Mouse (Mus musculus) limb, embryonic 12.5 days (tissue): ENCODE data around the gene Meis1. TPM values are rescaled to one million over a fixed set of nuclear protein-coding genes. Genes with fewer than 3 reads are reported as not detected.

Source experiments
- ATAC-seq: fragments of 200-750 bp; cut with Nextera tagmentation; 2 replicates; pipeline ENCODE4 v1.8.0; 2017; ENCODE audit warnings: low read depth, moderate TSS enrichment; ENCODE audit not compliant: insufficient number of reproducible peaks, insufficient read depth, low FRiP score, low TSS enrichment
- H3K27ac ChIP-seq: fragments of 300-500 bp; sonication (generic); 2 replicates; pipeline ENCODE4 v1.5.1; 2016; ENCODE audit warnings: mild to moderate bottlenecking, moderate library complexity
- H3K27me3 ChIP-seq: fragments of 300-500 bp; sonication (generic); 2 replicates; pipeline ENCODE4 v1.6.1; 2016; ENCODE audit warnings: mild to moderate bottlenecking, moderate library complexity
- H3K36me3 ChIP-seq: fragments of 300-500 bp; sonication (generic); 2 replicates; pipeline ENCODE4 v1.6.1; 2016; ENCODE audit warnings: mild to moderate bottlenecking, moderate library complexity
- H3K4me1 ChIP-seq: fragments of 300-500 bp; sonication (generic); replicated peaks from 2 replicates; pipeline ENCODE4 v1.6.1; 2016
- H3K4me2 ChIP-seq: fragments of 300-500 bp; sonication (generic); 2 replicates; pipeline ENCODE4 v1.6.1; 2016; ENCODE audit warnings: mild to moderate bottlenecking, moderate library complexity
- H3K4me3 ChIP-seq: fragments of 300-500 bp; sonication (generic); replicated peaks from 2 replicates; pipeline ENCODE4 v1.5.1; 2016; ENCODE audit warnings: mild to moderate bottlenecking
- H3K9ac ChIP-seq: fragments of 300-500 bp; sonication (generic); replicated peaks from 2 replicates; pipeline ENCODE4 v1.6.1; 2016; ENCODE audit warnings: mild to moderate bottlenecking, moderate library complexity
- H3K9me3 ChIP-seq: fragments of 300-500 bp; sonication (generic); 2 replicates; pipeline ENCODE4 v1.6.1; 2016; ENCODE audit warnings: mild to moderate bottlenecking, moderate library complexity
- WGBS: fragments of 180-500 bp; shearing (Covaris S2); methylation state at CpG from one replicate; pipeline ENCODE4 v1.1.7; 2016; 5-methylcytosine and 5-hydroxymethylcytosine counted together
- polyA plus RNA-seq: library from polyadenylated mRNA; unstranded; fragments of >200 nt; fragmentation: Nextera tagmentation; extraction: Ambion mirVana; gene quantifications from 2 replicates; pipeline ENCODE4 v1.2.1, GENCODE M21; 2016

The Meis1 gene
- polyA plus RNA-seq, 1 experiment from 2014 or later = 35.1 TPM

DNA sequence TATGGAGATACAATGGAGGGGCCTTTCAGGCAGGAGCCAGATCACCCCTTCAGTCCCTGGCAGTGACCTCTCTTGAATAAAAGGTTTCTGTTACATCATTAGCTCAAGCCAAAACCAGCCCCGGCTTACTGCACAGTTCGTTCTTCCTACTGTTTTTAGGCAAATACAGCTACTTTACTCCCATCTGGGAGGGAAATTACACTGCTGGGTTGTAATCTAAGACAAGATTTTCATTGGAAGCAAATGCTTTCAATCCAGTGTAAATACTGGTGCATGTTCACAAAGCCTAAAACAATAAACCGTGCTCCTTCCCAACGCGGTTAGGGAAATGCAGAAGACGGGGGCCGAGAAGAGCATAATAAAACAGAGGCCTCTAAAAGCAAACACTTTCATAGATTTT lies 74.6 kb downstream of the Meis1 start:
- no peak overlapping the region for H3K27ac ChIP-seq
- peaks cover 33% of the 10 kb centered on the region for H3K4me1 ChIP-seq
- no peaks in the 10 kb centered on the region for H3K9me3 ChIP-seq
- no peak overlapping the region for H3K4me2 ChIP-seq
- peaks cover 34% of the 10 kb centered on the region for H3K27me3 ChIP-seq
- H3K4me3 ChIP-seq = no peak overlapping the region
- 21% methylated on average over 7 of the region's 7 CpGs for WGBS
- no peaks in the 10 kb centered on the region for H3K36me3 ChIP-seq
- H3K9ac ChIP-seq = no peak overlapping the region
- no peak for ATAC-seq

DNA sequence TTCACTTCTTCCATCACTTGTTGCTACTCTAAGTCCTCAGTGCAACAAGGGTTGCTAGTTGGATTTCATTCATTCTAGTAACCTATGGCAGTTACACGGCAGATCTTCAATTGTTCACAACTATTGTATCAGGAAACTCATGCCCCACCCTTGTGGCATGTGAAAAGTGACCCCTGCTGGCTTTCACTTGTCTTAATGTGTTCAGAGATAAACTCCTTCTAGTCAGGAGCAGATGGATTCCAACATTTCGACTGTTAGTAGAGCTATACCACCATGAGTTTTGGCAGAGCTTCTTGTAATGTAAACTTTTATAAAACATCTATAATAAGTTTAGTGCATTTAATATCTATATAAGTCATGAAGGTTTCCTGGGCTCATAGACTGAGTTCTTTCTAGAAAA lies 75.8 kb downstream of the Meis1 start:
- Histone ChIP-seq H3K4me1 (peaks cover 33% of the 10 kb centered on the region), H3K9me3 (no peaks in the 10 kb centered on the region), H3K9ac (no peak overlapping the region), H3K4me3 (no peak overlapping the region), H3K27me3 (peaks cover 37% of the 10 kb centered on the region), H3K27ac (no peak overlapping the region), H3K36me3 (no peaks in the 10 kb centered on the region), H3K4me2 (no peak overlapping the region)
- no peak for ATAC-seq
- 89% methylated on average over 2 of the region's 2 CpGs for WGBS

DNA sequence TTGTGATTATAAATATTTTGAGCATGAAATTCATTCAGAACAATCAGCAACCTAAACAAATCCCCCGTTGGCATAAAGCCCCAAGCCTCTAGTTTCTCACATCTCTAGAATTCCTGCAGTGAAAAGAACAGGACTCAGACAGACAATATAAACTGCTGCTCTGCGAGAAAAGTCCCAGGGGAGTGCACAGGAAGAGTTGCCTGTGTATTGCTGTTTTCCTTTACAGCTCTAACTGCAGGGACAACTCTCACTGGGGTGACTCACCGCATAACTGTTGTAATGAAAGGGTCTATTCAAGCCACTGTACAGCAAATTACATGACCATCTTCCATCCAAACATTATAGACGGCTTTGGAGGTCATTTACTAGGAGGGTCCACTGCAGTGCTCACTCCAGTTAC lies 77.9 kb downstream of the Meis1 start:
- Histone ChIP-seq H3K4me1 (peaks cover 30% of the 10 kb centered on the region), H3K27me3 (peaks cover 33% of the 10 kb centered on the region), H3K4me3 (no peak overlapping the region), H3K4me2 (no peak overlapping the region), H3K36me3 (no peaks in the 10 kb centered on the region), H3K9me3 (no peaks in the 10 kb centered on the region), H3K9ac (no peak overlapping the region), H3K27ac (no peak overlapping the region)
- no peak for ATAC-seq
- 38% methylated on average over 4 of the region's 4 CpGs for WGBS

DNA sequence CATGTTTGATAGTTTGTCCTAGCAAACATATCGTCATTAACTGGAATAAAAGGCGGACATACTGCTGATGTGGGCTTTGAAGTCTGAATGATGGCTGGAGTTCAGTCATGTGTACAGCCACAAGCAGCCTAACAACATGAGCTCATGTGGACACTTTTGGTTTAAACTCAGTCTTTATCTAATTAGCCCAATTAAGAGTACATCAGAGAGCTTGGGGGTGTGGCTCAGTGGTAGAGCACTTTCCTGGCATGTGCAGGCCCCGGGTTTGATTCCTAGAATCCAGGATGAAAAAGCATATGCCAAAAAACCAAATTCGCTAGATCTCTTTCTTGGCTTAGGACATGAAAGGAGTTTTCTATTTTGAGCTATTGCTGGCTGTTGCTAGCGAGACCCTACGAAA lies 83.9 kb downstream of the Meis1 start:
- no peaks in the 10 kb centered on the region for H3K36me3 ChIP-seq
- H3K27ac ChIP-seq = no peak overlapping the region
- no peaks in the 10 kb centered on the region for H3K9me3 ChIP-seq
- no peak overlapping the region for H3K9ac ChIP-seq
- H3K27me3 ChIP-seq = peaks cover 60% of the 10 kb centered on the region
- H3K4me3 ChIP-seq = no peak overlapping the region
- 42% methylated on average over 6 of the region's 6 CpGs for WGBS
- no peak overlapping the region for H3K4me2 ChIP-seq
- no peak for ATAC-seq
- peaks cover 14% of the 10 kb centered on the region for H3K4me1 ChIP-seq

DNA sequence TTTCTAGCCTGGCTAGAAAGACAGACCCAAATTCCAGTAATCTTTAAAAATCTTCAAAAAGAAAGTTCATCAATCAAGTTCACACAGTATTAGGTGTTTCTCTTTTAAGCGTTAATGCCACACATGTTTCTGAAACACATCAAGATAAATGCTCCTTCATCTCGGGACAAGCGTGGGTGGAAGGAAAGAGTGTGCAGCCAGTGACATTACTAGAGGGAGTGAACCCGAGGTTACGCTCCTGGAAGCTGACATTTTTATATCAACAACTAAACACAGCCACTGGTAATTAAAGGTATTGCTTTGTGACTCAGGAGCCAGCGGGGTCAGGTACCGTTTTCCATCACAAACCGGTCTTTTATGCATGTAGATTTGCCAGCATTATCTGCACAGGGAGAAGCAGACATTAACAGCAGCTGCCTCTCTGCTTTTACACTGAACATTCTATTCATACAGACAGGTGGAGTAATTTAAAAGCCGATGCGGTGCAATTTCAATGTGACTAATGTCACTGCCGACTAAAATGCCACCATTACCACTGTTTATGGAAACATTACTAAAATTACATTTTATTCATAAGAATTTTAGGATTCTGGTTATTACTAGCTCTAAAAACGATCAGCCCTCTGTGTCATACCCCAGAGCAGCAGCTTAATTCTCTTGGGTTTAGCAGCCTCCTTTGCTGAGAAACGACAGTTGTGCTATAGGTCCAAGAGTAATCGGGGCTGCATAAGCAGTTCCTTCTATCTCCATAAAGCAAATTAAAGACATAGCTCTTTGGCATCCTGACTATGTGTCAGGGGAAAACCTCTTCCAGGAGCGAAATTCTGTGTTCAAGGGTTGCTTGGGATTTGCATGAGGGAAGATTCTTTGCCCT lies 87.5 kb downstream of the Meis1 start:
- Histone ChIP-seq H3K4me2 (peak overlapping the region; percentile 19), H3K9me3 (no peaks in the 10 kb centered on the region), H3K4me1 (peaks cover 14% of the 10 kb centered on the region), H3K36me3 (no peaks in the 10 kb centered on the region), H3K27ac (no peak overlapping the region), H3K9ac (no peak overlapping the region), H3K27me3 (peaks cover 64% of the 10 kb centered on the region), H3K4me3 (no peak overlapping the region)
- 15% methylated on average over 15 of the region's 15 CpGs for WGBS
- no peak for ATAC-seq

DNA sequence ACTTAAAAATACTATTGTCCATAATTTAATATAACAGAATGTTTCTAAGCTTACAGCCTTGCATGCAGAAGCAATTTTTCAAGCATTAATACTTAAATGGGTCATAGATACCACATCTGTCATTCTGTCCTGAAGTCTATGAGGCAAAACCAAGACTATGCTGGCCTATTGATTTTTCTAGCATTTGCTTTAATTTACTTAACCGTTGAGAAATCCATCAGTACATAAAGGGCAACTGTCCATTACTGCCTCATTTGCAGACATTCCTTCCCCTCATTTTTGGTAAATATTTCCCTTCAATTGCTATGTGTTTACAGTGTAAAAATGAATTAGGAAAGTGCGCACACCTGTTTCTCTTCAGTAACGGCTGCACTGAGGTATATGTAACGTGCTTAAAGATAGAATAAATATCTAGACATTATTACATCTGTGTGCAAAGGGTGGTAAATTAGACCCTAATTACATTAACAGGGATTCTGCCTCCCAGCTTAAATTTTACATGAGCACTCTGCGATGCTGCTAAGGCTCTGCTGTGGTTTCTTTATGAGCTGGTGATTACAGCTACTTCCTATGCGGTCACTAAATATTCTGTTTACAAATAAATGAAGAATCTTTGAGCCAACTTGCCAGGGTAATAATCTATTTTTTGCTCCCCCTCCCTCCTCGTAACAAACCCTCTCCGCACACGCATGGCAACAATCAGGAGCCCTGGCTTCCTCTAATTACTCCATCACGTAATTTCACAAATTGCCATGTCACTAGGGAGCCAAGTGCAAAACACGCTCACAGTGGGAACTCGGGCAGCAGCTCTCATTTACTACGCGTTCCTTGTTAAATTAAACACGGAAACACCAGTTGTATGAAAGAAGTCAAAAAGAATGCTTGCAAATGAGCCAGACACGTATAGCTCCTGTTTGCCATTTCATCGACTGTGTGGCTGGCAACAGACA lies 88.7 kb downstream of the Meis1 start:
- no peak for ATAC-seq

DNA sequence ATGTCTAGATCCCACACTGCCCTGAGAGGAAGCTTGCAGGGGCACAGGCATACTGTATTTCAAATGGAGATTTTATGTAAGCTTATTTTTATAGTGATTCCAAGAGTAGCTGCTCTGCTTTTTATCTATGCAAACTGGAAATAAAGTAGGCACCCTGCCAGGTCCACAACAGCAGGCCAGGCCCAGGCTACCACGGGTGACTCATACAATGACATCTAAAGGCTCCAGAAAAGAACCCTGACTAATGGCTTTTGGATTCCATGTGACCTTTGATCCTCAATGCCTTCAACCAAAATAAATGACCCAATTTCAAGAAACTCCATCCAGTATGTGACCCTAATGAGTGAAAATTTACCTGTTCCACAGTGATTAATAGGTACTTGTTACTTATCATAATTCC lies 91.4 kb downstream of the Meis1 start:
- peaks cover 67% of the 10 kb centered on the region for H3K27me3 ChIP-seq
- ATAC-seq = no peak
- 3% methylated on average over 1 of the region's 1 CpGs for WGBS

More for the DNA sequence above, 88.7 kb downstream of the Meis1 start:
- WGBS = 28% methylated on average over 17 of the region's 17 CpGs
- Histone ChIP-seq H3K27me3 (peaks cover 64% of the 10 kb centered on the region), H3K9me3 (no peaks in the 10 kb centered on the region), H3K27ac (no peak overlapping the region), H3K36me3 (no peaks in the 10 kb centered on the region), H3K4me1 (peaks cover 14% of the 10 kb centered on the region), H3K4me3 (no peak overlapping the region), H3K4me2 (peak overlapping the region; percentile 19), H3K9ac (no peak overlapping the region)

DNA sequence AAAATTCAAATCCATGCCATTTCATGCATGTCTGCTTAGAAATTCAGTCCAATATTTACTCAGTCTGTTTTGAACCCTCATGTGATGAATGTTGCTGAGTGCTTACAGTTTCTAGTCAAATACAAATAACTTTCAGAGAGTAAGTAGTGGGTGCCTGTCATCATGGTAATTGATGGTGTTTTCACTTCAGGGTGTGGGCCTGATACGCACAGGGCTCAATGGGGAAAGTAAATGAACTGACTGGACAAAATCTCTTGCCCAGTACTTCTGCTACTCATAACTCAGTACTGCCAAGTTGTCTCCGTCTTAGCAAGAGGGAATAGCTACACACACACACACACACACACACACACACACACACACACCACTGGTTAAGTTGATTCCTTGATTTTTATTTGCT lies 92.0 kb downstream of the Meis1 start:
- peaks cover 66% of the 10 kb centered on the region for H3K27me3 ChIP-seq
- no peak overlapping the region for H3K9ac ChIP-seq
- H3K4me3 ChIP-seq = no peak overlapping the region
- H3K36me3 ChIP-seq = no peaks in the 10 kb centered on the region
- no peak overlapping the region for H3K27ac ChIP-seq
- no peaks in the 10 kb centered on the region for H3K9me3 ChIP-seq
- WGBS = 46% methylated on average over 2 of the region's 2 CpGs
- H3K4me1 ChIP-seq = peaks cover 14% of the 10 kb centered on the region
- H3K4me2 ChIP-seq = no peak overlapping the region
- no peak for ATAC-seq

More for the DNA sequence above, 91.4 kb downstream of the Meis1 start:
- Histone ChIP-seq H3K4me1 (peaks cover 14% of the 10 kb centered on the region), H3K4me2 (no peak overlapping the region), H3K4me3 (no peak overlapping the region), H3K27ac (no peak overlapping the region), H3K36me3 (no peaks in the 10 kb centered on the region), H3K9me3 (no peaks in the 10 kb centered on the region), H3K9ac (no peak overlapping the region)

DNA sequence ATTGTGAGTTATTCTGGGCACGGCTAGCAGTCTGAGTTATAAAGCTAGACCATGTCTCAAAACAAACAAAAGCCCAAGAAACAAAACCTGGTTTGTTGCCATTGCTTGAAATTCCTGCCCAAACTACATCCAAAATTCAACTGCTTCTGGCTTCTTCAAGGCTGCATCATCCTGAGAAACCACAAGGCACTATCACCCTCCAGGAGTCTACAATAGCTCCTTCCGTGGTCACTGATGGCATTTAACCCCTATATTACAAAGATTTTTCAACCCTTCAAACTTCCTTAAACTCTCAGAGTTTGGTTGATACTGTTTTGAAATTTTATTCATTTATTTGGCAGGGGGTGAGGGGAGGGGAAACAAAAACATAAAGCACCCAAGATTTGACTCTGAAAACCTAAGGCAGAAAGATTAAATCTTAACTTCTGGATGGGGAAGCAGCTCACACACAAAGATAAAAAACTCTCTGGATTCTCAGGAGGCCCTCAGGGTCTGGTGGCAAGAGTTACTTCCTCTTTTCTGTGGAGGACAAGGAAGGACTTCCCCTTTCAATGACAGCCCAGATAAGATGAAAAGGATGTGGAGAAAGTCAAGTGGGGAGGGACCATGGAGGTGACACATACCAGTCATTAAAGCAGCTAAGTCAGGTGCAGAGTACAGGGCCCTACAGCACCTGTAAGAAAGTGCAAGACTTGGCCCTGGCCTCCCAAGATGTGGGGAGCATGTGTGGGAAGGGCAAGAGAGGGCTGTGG lies 94.0 kb downstream of the Meis1 start:
- H3K27me3 ChIP-seq = peaks cover 60% of the 10 kb centered on the region

DNA sequence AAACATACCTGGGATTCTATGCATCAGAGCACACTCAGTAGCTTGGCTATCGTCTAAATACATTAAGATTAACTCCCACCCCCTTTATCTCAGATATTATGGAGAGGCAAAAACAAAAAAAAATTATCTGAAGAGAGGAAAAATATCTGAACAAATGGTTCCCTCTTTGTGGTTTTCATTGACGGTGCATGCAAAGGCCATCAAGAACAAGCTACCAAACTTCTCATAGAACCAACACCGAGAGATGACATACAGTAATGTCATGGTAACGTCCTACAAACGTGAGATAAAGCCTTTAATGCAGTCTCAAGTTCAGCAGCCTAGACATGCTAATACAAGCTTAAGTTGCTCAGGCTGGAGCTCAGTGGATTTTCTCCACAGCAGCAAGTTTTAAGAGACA lies 95.5 kb downstream of the Meis1 start:
- no peak for ATAC-seq
- H3K4me1 ChIP-seq = no peaks in the 10 kb centered on the region
- peaks cover 68% of the 10 kb centered on the region for H3K27me3 ChIP-seq
- H3K4me2 ChIP-seq = no peak overlapping the region
- no peaks in the 10 kb centered on the region for H3K36me3 ChIP-seq
- H3K9ac ChIP-seq = no peak overlapping the region
- H3K27ac ChIP-seq = no peak overlapping the region
- H3K4me3 ChIP-seq = no peak overlapping the region
- no peaks in the 10 kb centered on the region for H3K9me3 ChIP-seq
- WGBS = 93% methylated on average over 5 of the region's 5 CpGs

More for the DNA sequence above, 94.0 kb downstream of the Meis1 start:
- H3K27ac ChIP-seq = no peak overlapping the region
- H3K4me1 ChIP-seq = no peaks in the 10 kb centered on the region; the same call in 1 of the 2 replicates
- no peak overlapping the region for H3K4me3 ChIP-seq
- H3K36me3 ChIP-seq = no peaks in the 10 kb centered on the region
- ATAC-seq = no peak
- H3K9me3 ChIP-seq = no peaks in the 10 kb centered on the region
- H3K4me2 ChIP-seq = no peak overlapping the region
- 80% methylated on average over 2 of the region's 2 CpGs for WGBS
- no peak overlapping the region for H3K9ac ChIP-seq

DNA sequence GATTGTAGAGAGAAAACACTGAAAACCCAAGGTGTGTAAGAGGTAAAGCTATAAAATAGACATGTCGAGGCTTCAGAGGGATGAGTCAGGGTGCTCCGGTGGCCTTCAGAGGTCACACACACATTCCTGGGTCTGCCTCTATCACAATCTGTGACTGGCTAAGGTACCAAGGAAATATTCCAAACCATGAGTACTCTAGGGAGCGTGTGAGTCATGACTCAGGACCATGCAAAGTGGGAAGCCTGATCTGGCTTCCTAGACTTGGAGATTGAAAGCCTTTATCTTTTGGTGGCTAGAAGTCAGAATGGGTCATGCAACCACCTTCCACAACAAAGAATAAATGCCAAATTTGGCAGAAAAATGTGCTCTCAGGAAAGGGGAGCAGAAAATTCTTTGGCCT lies 98.1 kb downstream of the Meis1 start:
- no peak overlapping the region for H3K4me3 ChIP-seq
- ATAC-seq = no peak
- 89% methylated on average over 3 of the region's 3 CpGs for WGBS
- H3K36me3 ChIP-seq = no peaks in the 10 kb centered on the region
- H3K4me1 ChIP-seq = peaks cover 14% of the 10 kb centered on the region
- H3K9ac ChIP-seq = no peak overlapping the region
- peaks cover 70% of the 10 kb centered on the region for H3K27me3 ChIP-seq
- H3K4me2 ChIP-seq = no peak overlapping the region
- no peaks in the 10 kb centered on the region for H3K9me3 ChIP-seq
- no peak overlapping the region for H3K27ac ChIP-seq
